In the genomic region with DNA sequence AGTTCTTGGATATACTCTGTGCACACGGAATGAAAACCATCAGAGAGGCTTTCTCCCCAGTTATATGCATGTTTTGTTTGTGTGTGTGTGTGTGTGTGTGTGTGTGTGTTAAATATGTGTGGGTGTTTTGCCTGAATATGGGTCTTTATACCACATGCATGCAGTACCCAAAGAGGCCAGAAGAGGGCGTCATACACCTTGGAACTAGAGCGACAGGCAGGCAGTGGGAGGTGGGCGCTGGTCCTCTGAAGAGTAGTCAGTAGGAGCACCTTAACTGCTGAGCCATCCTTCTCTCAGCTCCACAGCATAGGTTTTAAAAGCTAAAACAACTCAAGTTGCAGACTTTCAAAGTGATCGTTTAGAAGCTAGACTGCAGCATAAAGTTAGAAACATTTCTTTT, we compare ENCODE assay signal across 8 mouse cellular contexts. TPM values are rescaled to one million over a fixed set of nuclear protein-coding genes. Genes with fewer than 3 reads are reported as not detected.
DNase-seq lines count a peak whose midpoint lies in the region; ATAC-seq and TF ChIP-seq lines count a peak whose summit lies in the region.

No protein-coding gene starts in this region.

- DNase-seq in ovary, postnatal 14 days (ENCODE audit: low spot score), result peak; percentile 59
- no peak for DNase-seq in ovary, adult 18-20 months (ENCODE audit: low spot score)
- peak; percentile 31 to 57 for DNase-seq in adrenal gland, postnatal 4 days (ENCODE audit: low spot score in 2 of 2)
- peak; percentile 77 for DNase-seq in kidney, adult 9 months
- peak; percentile 65 to 81 for DNase-seq in lung, adult 18-20 months
- peak; percentile 34 to 39 for DNase-seq in right cerebral cortex, postnatal 36 days (ENCODE audit: low spot score in 2 of 2)

- TF ChIP-seq CTCF in embryonic fibroblast, embryonic 13.5 days (IDR thresholded peaks at IDR 0.05; ENCODE audit: borderline replicate concordance, insufficient read depth, low read length), result peak; percentile 59

- no peak overlapping the region for H3K4me3 ChIP-seq in embryonic fibroblast, embryonic 13.5 days (ENCODE audit: insufficient read depth, low read length)

- ATAC-seq in activated CD4-positive, CD25-positive, alpha-beta regulatory T cell, adult 4 months, result no peak

- H3K27ac ChIP-seq in embryonic fibroblast, embryonic 13.5 days (ENCODE audit: insufficient read depth, low read length), result no peak overlapping the region

- TF ChIP-seq POLR2A in embryonic fibroblast, embryonic 13.5 days (IDR thresholded peaks at IDR 0.05; ENCODE audit: low read depth, low read length), result no peak

- H3K4me1 ChIP-seq in embryonic fibroblast, embryonic 13.5 days (ENCODE audit: control insufficient read depth, insufficient read depth, low read length), result peaks cover 18% of the 10 kb centered on the region; the same call in 1 of the 2 replicates

RNA-seq across cellular contexts. Expression of gene Bptf, which starts 26.7 kb away (rescaled TPM):
- 10 to 100 TPM; 51.6 to 55.4 TPM for total RNA-seq in adrenal gland, postnatal 4 days (2021)
- polyA plus RNA-seq in embryonic fibroblast, embryonic 13.5 days (2011; ENCODE audit: insufficient read length, low read depth, missing spikeins), result 49.4 and 50.2 TPM in 2 replicates
- polyA plus RNA-seq in activated CD4-positive, CD25-positive, alpha-beta regulatory T cell, adult 4 months (2017; shearing (Covaris generic)), result 10 to 100 TPM; 57.7 to 74.0 TPM
